Mouse (Mus musculus) c-Kit-negative CD71-positive TER-119-positive erythroid progenitor cells, embryonic 14.5 days (primary cell): ENCODE measurements around the gene Chd6.
"Not testable (repeated sequence)": the region's sequence is repeated elsewhere in the genome, so short reads cannot be mapped to it uniquely, and the experiment has no call there.

ENCODE experiments used
- DNase-seq: peaks from one replicate; pipeline ENCODE4 v3.0.0-alpha.2; 2013; ENCODE audit warnings: low read depth, low spot score

Gene Chd6

DNA sequence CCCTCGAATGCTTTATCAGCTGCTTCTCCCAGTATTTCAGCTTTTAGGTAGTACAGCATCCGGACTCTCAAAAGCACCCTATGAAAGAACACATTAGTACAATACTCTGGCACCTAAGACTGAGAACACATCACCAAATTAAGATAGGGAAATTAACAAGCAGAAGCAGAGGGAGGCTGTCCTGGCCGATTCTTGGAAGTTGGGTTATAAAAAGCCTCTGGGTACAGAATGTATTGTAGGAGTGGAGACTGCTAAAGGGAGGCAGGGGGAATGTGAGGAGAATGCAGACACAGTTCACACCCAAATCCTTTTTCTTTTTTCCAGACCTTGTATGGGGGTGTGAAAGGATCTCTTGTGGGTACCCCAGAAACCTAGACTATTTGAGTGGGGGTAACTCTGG is 126.2 kb downstream of the Chd6 start:
- no peak for DNase-seq

DNA sequence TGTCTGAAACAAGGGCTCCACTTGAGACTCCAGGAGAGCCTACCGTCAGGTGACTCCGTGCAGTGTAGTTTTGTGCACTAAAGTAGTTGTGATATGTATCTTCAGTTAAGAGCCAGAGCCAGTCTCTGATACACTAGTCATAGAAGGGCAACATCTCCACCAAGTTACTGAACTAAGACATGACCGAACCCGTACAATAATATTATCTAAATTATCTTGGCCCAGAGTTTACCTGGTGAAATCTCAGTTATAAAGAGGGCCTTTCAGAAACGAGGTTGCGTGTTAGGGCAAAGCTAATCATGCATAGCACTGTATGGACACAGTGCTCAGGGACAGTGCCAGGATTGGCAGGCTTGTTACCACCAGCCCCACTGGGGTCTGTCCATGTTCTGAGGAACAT is 127.1 kb downstream of the Chd6 start:
- DNase-seq, result no peak

DNA sequence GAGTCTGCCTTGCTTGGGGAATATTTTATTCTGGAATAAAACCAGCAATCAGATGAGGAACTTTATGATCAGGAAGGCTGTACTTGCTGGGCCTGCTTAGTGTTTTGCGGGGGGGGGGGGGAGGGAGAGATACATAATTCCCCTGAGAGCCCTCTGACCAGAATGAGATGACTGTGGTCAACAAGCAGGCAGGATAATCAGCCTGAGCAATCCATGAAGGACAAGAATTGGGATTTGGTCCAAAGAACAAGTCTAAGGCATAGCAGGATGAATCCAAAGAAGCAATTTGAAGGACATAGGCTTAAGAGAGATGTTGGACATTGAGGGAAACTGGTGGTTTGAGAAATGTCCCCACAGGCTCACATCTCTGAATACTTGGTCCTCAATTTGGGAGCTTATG is 130.2 kb downstream of the Chd6 start:
- no peak for DNase-seq

DNA sequence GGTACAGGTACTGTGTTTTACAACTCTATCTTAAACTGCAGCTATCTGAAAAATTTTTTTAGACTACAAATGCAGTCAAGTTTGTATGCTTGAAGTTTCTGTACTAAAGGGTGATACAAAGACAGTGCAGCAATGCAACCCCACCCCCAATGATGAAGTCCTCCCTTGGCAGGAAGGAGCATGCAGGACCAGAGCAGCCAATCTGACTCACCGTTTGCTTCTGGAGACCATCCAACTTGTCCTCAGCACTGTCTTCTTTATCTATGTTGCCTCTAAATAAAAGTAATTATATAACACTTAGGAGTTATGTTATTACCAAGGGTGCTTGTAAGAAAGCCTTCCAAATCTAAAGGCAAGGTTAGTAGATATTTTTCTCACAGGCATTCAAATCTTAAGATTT is 131.6 kb downstream of the Chd6 start:
- DNase-seq, result no peak

DNA sequence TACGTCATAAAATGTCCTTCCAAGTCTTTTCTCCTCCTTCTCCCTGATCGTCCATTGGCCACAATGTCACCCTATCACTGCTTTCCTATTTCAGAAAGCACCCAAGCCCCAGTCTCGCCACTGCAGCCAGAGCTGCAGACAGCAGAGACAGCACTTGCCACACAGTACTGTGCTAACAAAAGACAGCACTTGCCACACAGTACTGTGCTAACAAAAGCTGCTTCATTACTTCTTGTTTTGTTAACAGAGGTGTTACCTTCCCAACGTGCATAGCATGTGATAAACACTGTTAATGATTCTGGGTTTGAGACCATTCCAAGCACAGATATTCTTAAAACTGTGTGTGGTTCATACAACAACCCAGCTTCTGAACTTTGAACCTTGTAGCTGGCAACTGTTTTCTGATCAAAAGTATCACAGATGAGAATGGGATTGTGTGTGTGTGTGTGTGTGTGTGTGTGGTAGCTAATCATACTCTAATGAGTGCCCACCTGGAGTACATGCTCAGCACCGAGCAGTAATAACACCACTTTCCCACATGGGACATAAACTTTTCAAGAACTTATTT is 135.1 kb downstream of the Chd6 start:
- no peak for DNase-seq

DNA sequence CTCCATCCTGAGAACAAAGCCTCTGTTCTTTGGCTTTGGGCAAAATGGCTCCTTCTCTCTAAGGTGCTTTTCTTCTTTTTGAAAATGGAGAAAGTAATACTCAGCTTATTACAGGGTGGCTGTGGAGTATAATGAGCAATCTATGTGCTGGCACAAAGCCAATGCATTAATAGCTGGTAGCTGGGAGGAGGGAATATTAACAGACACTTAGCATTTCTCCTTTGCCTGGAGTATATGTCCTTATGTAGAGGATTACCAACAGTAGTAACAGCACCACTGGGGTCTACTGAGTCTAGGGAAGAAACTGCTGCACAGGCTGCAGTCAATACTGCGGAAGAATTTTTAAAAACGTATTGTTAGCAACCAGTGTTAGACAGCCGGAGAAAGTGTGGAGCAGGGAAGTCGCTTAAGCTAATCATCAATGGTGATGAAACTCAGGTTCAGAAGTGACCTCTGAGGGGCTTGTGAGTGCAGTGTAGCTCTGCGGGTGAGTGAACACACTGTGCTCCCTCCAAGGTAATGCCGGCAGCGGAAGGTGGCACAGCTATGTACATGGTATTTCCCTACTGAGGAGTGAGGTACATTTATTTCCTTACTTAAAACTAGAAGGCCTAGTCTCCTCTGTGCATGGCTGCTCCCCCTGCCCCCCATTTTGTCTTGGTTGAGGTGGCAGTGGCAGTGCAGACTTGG is 136.6 kb downstream of the Chd6 start:
- no peak for DNase-seq

DNA sequence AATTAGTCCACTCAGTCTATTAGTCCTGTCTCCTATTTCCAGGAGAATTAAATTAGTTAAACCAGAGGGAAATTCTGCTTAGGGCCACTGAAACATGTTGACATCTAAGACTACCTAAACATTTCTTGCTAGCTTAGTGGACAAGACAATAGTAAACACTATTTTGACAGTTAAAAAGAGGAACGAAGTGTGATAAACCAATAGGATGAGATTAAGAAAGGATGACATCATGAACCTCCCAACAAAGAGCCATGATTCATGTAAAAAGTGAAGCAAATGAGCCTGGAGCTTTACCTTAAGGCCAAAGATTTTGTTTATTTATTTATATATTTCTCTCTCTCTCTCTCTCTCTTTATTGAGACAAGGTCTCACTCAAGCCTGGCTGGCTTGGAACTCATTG is 146.7 kb downstream of the Chd6 start:
- no peak for DNase-seq

DNA sequence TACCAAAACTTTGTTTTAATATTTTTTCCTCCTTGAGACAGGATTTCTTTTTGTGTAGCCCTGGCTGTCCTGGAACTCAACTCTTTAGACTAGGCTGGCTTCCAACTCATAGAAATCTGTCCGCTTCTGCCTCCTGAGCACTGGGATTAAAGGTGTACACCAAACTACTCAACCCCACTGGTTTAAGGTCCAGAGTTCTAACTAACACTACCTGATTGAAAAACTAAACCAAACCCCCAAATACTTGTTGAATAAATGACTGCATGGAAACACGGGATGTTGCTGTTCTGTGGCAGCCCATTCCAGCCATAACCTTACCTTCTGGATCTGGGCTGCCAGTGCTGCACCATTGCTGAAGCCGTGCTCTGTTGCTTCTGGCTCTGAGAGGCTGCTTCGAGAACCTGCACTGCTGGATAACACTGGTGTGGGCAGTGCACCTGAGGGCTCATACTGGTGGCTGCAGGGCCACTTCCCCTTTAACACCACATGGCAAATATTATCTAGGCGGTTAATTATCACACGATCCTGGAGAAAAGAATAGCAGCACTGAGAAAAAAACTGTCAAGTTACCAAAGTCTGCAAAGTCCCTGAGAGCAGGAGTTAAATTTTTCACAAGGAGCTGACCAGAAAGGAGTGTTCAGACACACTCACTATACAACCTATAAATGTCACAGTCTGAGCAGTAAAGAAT is 147.8 kb downstream of the Chd6 start:
- no peak for DNase-seq

DNA sequence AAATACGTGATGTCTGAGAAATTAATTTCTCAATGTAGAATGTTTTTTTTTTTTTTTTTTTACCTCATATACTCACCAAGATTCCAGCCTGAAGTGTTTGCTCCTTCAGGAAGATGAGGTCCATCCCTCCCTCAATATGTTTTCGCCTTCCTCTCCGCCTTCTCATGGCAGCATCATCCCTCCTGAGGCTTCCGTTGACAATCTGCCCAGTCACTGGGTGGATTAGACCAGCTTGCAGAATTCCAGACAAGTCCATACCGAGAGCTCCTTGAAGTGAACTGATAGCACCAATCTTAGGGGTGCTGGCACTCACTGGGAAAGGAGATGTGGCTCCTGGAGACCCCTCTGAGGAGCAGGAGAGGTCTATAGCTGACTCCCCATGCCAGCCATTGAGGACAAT is 149.0 kb downstream of the Chd6 start:
- no peak for DNase-seq

DNA sequence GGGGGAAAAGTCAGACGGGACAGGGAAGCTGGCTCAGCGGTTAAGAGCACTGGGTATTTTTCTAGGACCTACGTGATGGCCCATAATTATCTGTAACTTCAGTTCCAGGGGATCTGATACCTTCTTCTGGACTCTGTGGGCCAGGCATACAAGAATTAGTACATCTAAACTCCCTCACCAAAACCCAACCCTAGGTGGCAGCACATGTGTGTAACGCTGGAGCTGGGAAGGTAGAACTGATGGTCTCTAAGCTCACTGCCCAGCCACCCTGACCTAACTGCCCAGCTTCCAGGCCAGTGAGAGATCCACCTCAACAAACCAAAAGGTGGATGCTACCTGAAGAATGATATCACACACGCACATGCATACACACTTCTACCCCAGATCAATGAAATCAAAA is 150.1 kb downstream of the Chd6 start:
- DNase-seq, result no peak

DNA sequence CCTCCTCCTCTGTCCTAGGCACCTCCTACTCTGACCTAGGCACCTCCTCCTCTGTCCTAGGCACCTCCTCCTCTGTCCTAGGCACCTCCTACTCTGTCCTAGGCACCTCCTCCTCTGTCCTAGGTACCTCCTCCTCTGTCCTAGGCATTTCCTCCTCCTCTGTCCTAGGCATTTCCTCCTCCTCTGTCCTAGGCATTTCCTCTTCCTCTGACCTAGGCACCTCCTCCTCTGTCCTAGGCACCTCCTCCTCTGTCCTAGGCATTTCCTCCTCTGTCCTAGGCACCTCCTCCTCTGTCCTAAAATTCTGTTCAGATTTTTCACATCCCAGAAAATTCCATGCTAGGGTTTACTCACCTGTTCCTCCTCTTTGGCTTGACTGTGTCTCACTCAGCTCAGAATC is 151.1 kb downstream of the Chd6 start:
- DNase-seq, result not testable (repeated sequence)

DNA sequence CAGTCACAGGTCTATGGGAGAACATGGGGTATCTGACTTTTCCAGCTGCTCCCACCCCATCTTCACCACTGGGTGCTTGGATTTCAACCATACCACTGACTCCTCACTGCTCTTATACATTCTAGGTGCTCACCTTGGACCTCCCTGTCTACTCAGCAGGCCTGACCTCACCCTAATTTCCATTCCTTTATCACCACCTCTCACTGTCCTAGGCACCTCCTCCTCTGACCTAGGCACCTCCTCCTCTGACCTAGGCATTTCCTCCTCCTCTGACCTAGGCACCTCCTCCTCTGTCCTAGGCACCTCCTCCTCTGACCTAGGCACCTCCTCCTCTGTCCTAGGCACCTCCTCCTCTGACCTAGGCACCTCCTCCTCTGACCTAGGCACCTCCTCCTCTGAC is 151.6 kb downstream of the Chd6 start:
- DNase-seq, result not testable (repeated sequence)

DNA sequence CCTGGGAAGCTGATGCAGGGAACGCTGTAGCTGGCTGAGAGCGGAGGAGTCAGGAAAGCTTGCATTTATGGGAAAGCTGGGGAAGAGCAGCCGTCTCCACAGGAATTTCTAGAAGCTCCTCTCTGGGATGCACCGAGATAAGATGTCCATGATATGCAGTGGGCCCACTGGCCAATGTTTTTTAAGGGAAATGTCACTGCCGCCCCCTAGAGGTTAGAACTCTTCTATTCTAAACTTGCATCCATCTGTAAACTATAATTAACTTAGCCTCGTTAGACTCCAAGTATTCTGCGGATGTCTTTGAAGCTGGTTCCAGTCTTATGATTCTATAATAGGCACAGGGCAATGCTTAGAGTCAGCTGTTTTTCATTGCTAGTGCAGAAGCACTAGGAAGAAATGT is 153.5 kb downstream of the Chd6 start:
- no peak for DNase-seq

DNA sequence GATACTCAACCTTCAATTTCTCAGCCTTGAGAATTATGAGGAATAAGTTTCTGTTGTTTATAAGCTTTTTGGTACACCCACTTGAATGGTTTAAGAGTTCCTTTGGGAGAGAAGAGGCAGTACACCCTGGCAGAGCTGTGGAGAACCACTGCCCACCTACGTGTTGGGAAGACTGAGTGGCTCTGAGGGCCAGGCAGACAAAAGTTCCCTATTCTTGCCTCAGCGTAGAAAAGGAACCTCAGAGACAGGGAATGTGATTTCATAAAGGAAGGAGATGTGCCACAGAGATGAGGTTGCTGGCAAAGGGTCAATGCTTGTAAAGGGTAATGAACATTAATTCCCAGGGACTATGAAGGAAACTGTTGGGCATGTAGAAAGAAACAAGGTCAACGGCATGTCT is 154.3 kb downstream of the Chd6 start:
- DNase-seq, result no peak

DNA sequence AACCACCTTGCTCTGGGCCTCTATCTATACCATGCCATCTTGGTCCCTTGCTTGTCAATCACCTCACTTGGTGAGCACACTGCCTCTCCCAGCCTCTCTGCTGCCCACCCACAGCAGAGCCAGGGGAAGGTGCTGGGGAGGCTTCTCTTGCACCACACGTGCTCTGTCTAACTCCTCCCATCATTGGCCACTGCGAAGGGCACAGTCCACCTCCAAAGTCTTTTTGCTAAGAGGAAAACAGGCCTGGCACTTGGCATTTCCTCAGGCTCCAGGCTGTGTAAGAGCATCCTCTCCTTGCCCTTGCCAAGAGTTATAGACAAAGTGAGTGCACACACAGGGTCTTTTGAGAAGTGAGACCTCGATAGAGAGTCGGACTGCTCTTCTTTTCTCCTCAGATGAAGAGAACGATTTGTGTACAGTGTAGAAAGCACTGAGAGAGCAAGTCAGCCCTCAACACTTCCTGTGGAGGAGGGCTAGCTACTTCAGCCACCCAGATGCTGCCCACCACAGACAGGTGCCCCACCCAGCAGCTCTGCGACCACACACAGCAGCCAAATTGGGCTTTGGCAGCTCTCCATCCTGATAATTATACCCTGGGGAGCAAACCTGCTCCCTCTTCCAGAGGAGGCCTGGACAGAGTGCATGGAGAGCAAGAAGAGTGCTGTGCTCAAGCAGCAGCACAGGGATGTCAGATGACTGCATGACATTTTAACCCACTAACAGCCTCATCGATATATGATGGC is 155.6 kb downstream of the Chd6 start:
- no peak for DNase-seq

DNA sequence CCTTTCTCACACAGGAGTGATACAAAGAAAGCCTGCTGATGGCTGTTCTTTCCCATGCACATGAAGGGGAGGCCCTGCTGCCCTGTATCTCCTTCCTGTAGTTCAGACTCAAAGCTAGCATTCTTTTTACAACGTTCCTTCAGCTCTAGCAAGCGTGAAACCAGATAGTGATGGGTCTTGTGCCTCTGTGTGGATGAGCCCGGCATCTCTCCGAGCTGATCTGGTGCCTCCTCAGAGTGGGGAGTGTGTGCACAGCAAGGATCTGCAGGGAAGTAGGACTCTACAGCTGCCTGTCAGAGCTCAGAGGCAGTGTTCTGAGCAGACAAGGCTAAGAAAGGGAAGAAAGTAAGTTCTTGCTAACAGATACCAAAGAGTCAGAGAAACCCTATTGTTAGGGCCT is 157.3 kb downstream of the Chd6 start:
- no peak for DNase-seq

DNA sequence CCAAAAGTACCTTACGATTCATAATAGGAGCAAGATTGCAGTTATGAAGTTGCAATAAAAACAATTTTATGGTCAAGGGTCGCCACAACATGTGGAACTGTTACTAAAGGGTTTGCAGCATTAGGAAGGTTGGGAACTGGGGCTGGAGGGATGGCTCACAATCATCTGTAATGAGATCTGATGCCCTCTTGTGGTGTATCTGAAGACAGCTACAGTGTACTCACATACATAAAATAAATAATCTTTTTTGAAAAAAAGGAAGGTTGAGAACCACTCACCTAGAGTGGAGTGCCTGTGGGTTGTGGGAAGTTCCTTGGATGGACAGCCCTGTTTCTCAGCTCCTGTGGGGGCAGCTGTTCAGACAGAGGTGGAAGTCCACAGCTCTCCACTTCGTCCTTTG is 166.4 kb downstream of the Chd6 start:
- no peak for DNase-seq

DNA sequence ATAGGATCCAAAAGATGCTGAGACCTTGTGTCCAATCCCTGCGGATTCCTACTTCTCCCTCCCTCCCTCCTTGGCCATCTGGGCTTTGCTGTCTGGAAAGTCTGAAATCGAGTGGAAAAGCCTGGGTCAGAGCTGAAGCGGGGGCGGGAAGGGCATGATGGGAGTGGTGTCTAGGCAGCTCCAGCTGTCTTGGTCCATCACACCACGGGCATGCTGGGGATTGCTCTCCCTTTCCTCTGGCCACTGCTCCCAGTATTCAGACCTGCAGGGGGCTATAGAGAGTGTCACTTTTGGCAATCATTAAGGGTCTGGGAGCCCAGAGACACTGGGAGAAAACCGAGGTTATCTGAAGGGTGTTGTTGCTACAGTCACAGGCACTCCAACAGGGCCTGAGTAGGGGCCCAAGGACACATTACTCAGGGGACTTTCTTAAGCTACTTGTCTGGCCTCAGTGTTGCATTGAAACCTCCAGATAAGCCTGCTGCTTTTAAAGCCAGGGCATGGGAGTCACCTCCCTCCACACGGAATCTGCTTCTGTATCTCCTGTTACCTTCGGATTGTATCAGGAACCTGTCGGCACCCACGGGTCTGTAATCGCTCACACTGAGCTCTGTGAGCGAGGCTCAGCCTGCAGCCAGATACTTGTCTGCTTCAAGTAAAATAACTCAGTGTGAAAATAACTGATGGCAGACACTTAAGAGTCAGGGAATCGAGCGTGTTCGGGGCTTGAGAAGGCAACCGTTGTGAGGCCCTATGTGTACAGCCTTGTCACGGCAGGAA is 167.8 kb downstream of the Chd6 start:
- no peak for DNase-seq

DNA sequence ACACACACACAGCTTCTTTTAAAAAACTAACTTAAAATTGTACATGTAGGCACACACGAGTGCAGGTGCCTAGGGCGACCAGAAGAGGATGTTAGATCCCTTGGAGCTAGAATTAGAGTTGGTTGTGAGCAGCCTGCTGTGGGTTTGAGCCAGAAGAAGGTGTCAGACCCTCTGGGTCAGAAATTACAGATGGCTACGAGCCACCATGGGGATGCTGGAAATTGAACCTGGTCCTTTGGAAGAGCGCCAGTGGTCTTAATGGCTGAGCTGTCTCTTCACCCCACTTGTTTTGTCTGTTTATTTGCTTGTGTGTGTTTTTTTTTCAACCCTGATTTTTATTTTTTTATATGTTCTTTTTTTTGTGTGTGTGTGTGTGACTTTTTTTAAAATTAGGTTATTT is 174.4 kb downstream of the Chd6 start:
- DNase-seq, result no peak

DNA sequence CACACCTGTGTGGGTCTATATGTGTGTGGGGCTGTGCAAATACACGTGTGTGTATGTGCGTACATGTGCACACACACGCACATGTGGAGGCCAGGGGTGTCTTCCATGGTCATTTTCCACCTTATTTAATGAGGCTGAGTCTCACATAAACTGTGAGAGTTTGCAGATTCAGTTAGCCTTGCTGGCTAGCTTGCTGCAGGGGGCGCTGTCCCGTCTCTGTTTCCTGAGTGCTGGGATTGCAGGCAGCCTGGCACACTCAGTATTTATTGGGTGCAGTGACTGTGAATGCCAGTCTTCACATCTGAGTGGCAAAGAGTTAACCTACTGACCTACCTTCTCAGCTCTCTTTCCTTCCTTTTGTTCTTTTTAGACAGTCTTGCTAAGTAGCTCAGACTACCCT is 175.0 kb downstream of the Chd6 start:
- DNase-seq, result no peak

DNA sequence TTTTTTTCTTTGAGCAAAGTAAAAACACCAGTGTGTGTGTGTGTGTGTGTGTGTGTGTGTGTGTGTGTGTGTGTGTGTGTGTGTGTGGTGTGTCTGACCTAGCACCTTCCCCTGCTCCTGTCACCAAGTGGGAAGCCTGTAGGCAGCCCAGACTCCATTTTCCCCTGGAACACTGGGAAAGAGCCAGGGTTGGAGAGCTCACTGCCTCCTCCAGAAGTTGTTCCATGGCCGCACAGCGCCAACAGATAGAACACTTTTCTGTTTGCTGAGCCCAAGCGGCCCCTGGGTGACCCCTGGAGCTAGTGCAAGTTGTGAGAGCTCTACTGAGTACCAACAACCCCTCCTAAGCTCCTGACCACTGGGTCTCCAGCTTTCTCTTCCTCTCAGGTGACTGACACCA is 175.9 kb downstream of the Chd6 start:
- no peak for DNase-seq

DNA sequence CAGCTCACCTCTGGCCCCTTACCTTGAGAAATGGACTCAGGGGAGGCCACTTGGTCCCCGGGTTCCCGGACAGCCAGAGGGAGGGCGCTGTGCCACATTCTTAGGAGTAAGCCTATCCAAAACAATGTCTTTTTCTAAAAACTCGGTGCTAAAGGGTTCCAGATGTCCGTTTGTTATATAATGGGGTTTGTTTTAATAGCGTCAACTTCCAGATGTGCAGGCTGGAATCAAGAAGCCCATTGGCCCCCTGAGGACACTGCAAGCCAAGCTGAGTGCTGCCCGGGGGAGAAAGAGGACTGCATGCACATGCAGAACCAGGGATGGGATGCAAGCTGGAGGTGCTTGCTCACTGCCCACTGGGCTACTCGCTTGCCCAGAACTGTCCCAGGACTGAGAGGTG is 176.6 kb downstream of the Chd6 start:
- DNase-seq, result no peak
